Mouse (Mus musculus): ENCODE data around the gene Olfml3.

DNA sequence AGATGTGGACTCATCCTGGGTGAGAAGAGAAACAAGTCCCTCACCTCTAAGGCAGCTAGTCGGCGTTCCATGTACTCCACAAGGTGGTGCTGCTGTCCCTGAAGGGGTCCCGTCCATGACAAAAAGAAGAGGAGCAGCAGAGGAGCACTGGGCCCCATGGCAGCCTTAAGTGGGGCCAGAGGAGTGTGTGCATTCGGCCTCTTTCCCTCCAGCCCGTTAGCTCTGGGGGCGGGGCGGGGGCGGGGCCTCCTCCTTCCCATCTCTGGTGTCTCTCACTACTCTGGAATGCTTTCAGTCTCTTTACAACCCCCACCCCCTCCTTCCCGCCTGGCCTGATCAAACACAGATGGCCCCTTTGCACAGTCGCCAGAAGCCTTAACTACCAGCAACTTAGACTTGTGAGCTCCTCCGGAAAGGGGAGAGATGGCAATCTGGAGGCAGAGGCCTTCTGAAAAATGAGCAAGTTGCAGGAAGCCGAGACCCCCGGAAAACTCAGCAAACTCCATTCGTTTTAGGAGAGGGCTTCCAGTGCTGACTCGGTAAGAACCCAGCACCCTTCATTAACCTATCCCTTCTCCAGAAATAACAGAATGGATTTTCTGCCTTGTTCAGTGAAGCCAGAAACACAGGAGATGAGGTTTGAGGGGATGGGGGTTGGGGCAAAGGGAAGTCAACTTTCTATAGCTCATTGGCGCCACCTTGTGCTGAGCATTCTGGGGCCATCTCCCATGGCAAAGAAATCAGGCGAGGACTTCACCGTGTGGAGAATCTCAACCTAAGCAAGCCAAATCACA lies at the start of gene Olfml3:
- TF ChIP-seq CTCF (IDR thresholded peaks at IDR 0.05; ENCODE audit: low read depth, low read length) = peak; percentile 42; the same call in 1 of the 2 replicates
- no peak for TF ChIP-seq GATA1 (IDR thresholded peaks at IDR 0.05; ENCODE audit: borderline replicate concordance, low read length)
- no peak for TF ChIP-seq TAL1 (conservative IDR thresholded peaks at IDR 0.05; ENCODE audit: low read depth, low read length)
- no peak for TF ChIP-seq POLR2AphosphoS5 (IDR thresholded peaks at IDR 0.05; ENCODE audit: insufficient replicate concordance, low read depth, low read length)

Data from G1E (cell line).